Mouse (Mus musculus): ENCODE results near the gene Nubpl. TPM values are rescaled to one million over a fixed set of nuclear protein-coding genes. Genes with fewer than 3 reads are reported as not detected.

Nubpl gene
- polyA plus RNA-seq, 1 experiment from 2014 or later = 9.3 TPM

DNA sequence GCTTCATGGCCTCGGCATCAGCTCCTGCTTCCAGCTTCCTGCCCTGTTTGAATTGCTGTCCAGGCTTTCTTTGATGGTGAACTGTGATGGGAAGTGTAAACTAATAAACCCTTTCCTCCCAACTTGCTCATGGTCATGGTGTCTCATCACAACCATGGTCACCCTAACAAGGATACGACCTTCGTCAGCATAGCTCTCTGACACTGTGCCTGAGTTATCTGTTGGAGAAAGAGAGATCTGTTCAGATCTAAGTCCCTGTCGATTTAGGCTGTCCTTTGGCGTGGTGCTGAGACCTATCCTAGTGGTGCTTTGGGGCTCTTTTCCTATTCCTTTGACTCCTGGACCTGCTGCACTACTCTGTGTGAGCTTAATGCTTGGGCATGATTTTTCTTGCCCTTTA lies 156.6 kb downstream of the Nubpl start:
- 93% methylated on average over 5 of the region's 5 CpGs for WGBS
- no peak overlapping the region for H3K4me3 ChIP-seq

DNA sequence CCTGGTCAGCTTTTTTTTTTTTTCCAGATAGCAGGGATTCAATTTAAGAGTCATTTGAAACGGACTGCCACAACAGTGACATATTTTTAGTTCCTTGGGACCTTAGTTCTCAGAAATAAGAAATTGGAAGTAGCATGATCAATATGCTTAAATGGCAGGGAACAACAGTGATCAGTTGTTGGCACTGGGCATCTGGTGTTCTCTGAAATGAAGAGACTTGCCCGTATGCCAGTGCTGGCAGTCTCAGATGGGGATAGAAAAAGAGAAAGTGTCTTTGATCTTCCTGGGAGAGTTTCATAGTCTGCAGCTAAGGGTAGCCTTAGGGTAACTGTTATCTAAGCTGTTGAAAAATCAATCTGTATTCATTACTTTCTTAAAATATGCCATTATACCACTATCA lies 170.6 kb downstream of the Nubpl start:
- 73% methylated on average over 2 of the region's 2 CpGs for WGBS
- no peaks in the 10 kb centered on the region for H3K27me3 ChIP-seq
- H3K9me3 ChIP-seq = no peaks in the 10 kb centered on the region
- no peaks in the 10 kb centered on the region for H3K4me1 ChIP-seq
- no peak for ATAC-seq (replicated peaks)
- H3K4me3 ChIP-seq = no peak overlapping the region
- H3K9ac ChIP-seq (replicated peaks) = no peak overlapping the region
- no peak overlapping the region for H3K4me2 ChIP-seq (replicated peaks)
- no peaks in the 10 kb centered on the region for H3K36me3 ChIP-seq
- H3K27ac ChIP-seq (replicated peaks) = no peak overlapping the region

More for the DNA sequence above, 156.6 kb downstream of the Nubpl start:
- Histone ChIP-seq H3K36me3 (no peaks in the 10 kb centered on the region), H3K27ac (replicated peaks) (no peak overlapping the region), H3K4me1 (no peaks in the 10 kb centered on the region), H3K27me3 (no peaks in the 10 kb centered on the region), H3K9ac (replicated peaks) (no peak overlapping the region), H3K9me3 (no peaks in the 10 kb centered on the region), H3K4me2 (replicated peaks) (no peak overlapping the region)
- no peak for ATAC-seq (replicated peaks)

DNA sequence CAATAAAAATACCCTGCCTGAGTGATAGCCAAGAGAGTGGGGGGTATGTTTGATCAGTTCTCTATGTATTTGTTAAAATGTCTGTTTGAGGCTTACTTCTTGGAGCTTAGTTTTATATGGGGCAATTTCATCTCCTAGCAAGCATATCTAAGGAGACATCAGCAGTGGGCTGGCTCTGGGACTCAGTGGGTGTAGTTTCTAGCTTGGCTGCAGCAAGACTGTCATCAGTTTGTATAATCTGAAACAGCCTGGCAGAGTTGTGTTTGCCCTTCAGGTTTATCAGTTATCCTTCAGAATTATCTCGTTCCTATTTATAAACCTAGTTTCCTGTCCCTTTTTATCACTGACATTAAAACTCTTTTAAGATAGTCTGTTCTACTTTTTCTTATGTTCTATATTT lies 175.3 kb downstream of the Nubpl start:
- Histone ChIP-seq H3K9me3 (no peaks in the 10 kb centered on the region), H3K9ac (replicated peaks) (no peak overlapping the region), H3K4me2 (replicated peaks) (no peak overlapping the region), H3K4me3 (no peak overlapping the region), H3K27ac (replicated peaks) (no peak overlapping the region), H3K4me1 (no peaks in the 10 kb centered on the region), H3K27me3 (no peaks in the 10 kb centered on the region), H3K36me3 (no peaks in the 10 kb centered on the region)
- 87% methylated on average over 1 of the region's 1 CpGs for WGBS
- no peak for ATAC-seq (replicated peaks)

DNA sequence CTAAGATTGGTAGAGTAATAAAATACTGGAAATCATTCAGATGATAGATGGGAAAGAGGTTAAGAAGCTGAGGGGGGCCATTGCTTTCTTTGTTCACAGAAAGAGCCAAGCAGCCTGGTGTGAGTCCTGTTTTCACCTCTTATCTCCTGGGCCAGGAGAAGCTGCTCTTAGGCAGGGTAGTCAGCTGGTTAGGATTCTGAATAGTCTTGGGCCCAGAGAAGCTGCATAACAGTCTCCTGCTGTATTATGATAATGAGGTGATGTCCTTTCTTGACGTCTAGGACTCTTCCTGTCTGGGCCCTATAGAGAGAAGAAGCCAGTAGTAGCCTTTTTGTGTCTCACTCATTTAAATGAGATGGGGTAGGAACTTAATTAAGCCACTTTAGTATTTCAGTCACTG lies 178.8 kb downstream of the Nubpl start:
- no peak overlapping the region for H3K4me3 ChIP-seq
- ATAC-seq (replicated peaks) = no peak
- no peaks in the 10 kb centered on the region for H3K4me1 ChIP-seq
- H3K27me3 ChIP-seq = no peaks in the 10 kb centered on the region
- H3K4me2 ChIP-seq (replicated peaks) = no peak overlapping the region
- H3K9ac ChIP-seq (replicated peaks) = no peak overlapping the region
- H3K36me3 ChIP-seq = no peaks in the 10 kb centered on the region
- H3K9me3 ChIP-seq = no peaks in the 10 kb centered on the region
- H3K27ac ChIP-seq (replicated peaks) = no peak overlapping the region
- 7% methylated on average over 1 of the region's 1 CpGs for WGBS

DNA sequence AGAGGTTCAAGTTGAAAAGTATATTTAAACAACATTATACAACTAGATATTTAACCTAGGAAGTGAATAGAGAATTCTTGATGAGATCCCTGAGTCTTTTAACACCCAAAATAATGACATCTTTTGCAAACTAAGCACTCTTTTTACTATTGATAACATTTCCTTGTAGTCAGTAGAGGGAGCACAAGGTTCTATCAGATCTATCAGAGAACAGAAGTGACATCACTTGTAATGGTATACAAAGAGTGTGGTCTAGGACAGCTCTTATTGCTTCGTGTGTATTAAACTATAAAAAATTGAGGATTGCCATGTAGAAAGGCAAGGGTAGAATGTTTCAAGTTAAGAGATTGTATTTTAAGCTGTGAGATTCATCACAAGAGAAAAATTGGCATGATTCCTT lies 183.7 kb downstream of the Nubpl start:
- H3K27me3 ChIP-seq = no peaks in the 10 kb centered on the region
- no peak overlapping the region for H3K4me2 ChIP-seq (replicated peaks)
- no peak overlapping the region for H3K9ac ChIP-seq (replicated peaks)
- H3K4me1 ChIP-seq = no peaks in the 10 kb centered on the region
- no peaks in the 10 kb centered on the region for H3K9me3 ChIP-seq
- no peaks in the 10 kb centered on the region for H3K36me3 ChIP-seq
- H3K27ac ChIP-seq (replicated peaks) = no peak overlapping the region
- 61% methylated on average over 1 of the region's 1 CpGs for WGBS
- H3K4me3 ChIP-seq = no peak overlapping the region
- no peak for ATAC-seq (replicated peaks)

DNA sequence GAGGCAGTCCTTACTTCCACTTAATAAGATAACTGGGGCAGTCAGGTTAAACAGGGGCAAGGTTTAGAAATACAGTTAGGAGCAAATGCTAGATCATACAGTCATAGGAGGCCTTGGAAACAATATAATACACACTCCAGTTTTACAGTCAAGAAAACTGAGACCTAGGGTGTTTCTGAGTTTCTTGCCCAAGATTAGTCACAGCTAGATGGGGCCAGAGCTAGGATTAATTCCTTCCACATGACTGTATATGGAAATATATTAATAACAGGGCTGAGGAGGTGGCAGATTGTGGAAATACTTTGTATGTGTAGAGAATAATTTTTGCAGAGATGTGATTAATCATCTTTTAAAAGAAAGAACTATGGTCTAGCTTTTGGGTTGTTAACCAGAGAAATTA lies 186.9 kb downstream of the Nubpl start:
- H3K36me3 ChIP-seq = no peaks in the 10 kb centered on the region
- no peak overlapping the region for H3K9ac ChIP-seq (replicated peaks)
- H3K4me3 ChIP-seq = no peak overlapping the region
- peaks cover 11% of the 10 kb centered on the region for H3K4me1 ChIP-seq
- ATAC-seq (replicated peaks) = no peak
- no peaks in the 10 kb centered on the region for H3K27me3 ChIP-seq
- H3K4me2 ChIP-seq (replicated peaks) = no peak overlapping the region
- H3K27ac ChIP-seq (replicated peaks) = no peak overlapping the region
- no peaks in the 10 kb centered on the region for H3K9me3 ChIP-seq

DNA sequence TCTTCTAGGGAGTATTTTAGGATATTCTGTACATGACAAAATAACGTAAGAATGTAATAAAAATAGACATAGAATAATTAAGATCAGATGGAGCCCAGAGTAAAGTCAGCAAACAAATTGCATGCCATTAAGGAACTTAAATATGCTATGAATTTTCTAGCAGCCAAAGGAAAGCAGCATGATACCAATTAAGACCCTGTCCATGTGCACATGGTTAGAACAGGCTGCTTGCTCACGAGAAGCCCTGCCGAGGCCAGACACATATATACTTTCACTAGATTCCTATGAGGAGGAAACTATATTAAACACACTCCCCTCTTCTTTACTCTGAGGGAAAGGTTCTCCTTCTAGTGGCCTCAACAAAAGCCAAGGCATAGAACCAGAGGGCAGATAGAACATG lies 189.3 kb downstream of the Nubpl start:
- ATAC-seq (replicated peaks) = no peak
- Histone ChIP-seq H3K9ac (replicated peaks) (no peak overlapping the region), H3K4me2 (replicated peaks) (no peak overlapping the region), H3K27ac (replicated peaks) (no peak overlapping the region), H3K36me3 (no peaks in the 10 kb centered on the region), H3K4me1 (peaks cover 17% of the 10 kb centered on the region), H3K27me3 (no peaks in the 10 kb centered on the region), H3K9me3 (no peaks in the 10 kb centered on the region), H3K4me3 (no peak overlapping the region)
- WGBS = 68% methylated on average over 3 of the region's 3 CpGs

DNA sequence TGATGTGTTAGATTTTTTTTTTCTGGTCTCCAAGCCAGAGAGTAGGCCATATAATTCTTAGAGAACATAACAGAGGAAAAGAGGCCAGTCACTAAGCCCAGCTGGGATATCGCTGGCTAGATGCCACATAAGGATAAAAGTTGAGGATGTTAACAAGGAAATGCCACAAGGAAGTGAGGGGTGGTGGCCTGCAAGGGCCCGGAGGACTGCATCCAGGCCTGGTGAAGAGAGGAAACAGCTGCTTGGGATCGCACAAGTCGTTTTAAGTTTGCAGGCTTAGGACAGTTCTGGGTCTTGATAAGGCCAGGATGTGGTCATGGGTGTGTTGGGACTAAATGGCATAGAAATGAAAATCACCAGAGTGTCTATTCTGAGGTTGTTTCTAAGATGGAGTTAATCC lies 191.0 kb downstream of the Nubpl start:
- Histone ChIP-seq H3K36me3 (no peaks in the 10 kb centered on the region), H3K9ac (replicated peaks) (no peak overlapping the region), H3K4me2 (replicated peaks) (no peak overlapping the region), H3K9me3 (no peaks in the 10 kb centered on the region), H3K4me1 (peaks cover 17% of the 10 kb centered on the region), H3K27me3 (no peaks in the 10 kb centered on the region), H3K4me3 (no peak overlapping the region), H3K27ac (replicated peaks) (0 out of 2 replicates have a peak overlapping the region, but pooled peaks have one; percentile 51)
- ATAC-seq (replicated peaks) = peak; percentile 32; the same call in 1 of the 2 replicates
- 71% methylated on average over 4 of the region's 4 CpGs for WGBS

DNA sequence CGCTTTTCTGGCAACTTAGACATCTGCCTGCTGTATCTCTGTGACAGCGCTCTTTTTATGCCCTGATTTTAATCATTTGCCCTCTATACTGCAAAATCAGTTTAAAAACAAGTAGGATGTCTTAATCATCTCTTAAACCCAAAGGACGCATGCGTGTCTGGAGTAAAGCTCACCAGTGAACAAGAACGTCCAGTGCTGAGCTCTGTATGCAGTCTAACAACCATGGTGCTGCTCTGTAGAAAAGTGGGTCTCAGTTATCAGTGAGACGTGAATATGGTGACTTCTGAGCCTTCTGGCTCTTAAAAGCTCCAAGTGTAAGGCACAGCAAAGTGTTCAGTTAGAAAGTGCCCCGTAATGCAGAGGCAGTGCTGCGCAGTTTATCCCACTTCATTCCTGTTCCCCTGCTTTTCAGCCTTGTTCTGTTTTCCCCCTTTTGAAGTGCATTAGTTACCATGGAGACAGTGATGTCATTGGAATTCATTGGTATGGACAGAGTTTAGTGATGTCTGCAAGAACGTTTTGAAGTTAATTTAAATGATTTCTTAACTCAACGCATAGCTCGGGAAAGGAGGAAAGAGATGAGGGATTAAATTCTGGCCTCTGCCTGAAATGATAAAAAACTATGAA lies 191.5 kb downstream of the Nubpl start:
- Histone ChIP-seq H3K27me3 (no peaks in the 10 kb centered on the region), H3K4me3 (no peak overlapping the region), H3K36me3 (no peaks in the 10 kb centered on the region), H3K4me1 (peaks cover 17% of the 10 kb centered on the region), H3K9ac (replicated peaks) (no peak overlapping the region), H3K27ac (replicated peaks) (0 out of 2 replicates have a peak overlapping the region, but pooled peaks have one; percentile 51), H3K4me2 (replicated peaks) (peak overlapping the region; percentile 25; the same call in 1 of the 2 replicates), H3K9me3 (no peaks in the 10 kb centered on the region)
- 27% methylated on average over 11 of the region's 11 CpGs for WGBS
- ATAC-seq (replicated peaks) = peak; percentile 90

DNA sequence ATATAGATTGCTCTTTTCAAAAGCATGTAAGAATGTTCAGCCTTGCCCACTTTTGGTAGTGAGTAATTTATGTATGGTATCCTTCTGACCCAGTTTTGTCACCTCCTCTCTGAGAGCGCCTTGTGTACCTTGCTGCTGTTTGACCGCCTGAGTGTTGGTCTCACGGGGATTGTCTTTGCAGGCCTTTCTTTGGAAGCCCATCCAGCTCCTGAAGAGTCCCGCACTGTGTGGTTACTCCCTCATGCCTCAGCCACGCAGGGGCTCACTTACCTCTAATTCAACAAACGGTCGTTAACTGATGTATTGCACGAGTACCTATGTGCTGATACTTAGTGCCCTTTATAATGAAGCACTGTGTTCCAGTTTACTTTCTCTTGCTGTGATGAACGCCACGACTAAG lies 192.1 kb downstream of the Nubpl start:
- Histone ChIP-seq H3K27me3 (no peaks in the 10 kb centered on the region), H3K36me3 (no peaks in the 10 kb centered on the region), H3K4me1 (peaks cover 17% of the 10 kb centered on the region), H3K27ac (replicated peaks) (peak overlapping the region; percentile 36; the same call in 1 of the 2 replicates), H3K9me3 (no peaks in the 10 kb centered on the region), H3K4me2 (replicated peaks) (peak overlapping the region; percentile 25; the same call in 1 of the 2 replicates), H3K4me3 (no peak overlapping the region), H3K9ac (replicated peaks) (no peak overlapping the region)
- 26% methylated on average over 10 of the region's 10 CpGs for WGBS
- ATAC-seq (replicated peaks) = peak; percentile 62

DNA sequence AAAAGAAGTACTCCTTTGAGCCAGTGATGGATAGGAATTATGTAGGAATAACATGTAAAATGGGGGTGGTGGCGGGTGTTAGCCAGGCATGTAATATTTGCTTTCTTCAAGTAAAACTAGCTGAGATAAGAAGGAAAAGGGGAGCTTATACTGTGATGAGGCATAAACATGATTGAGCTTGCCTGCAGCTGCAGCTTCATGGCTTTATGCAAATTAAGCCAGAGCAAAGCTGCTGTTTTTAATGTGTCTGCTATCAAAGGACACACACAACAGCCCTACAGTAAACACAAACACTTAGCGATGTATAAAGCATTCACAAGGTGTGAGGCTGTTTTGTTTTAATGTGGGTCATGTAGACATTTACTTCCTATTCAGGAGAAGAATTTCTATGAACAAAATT lies 196.4 kb downstream of the Nubpl start:
- 0 out of 2 replicates have a peak, but pooled peaks have one; percentile 39 for ATAC-seq (replicated peaks)
- Histone ChIP-seq H3K9me3 (no peaks in the 10 kb centered on the region), H3K4me2 (replicated peaks) (no peak overlapping the region), H3K27me3 (no peaks in the 10 kb centered on the region), H3K4me1 (peaks cover 12% of the 10 kb centered on the region), H3K9ac (replicated peaks) (no peak overlapping the region), H3K36me3 (no peaks in the 10 kb centered on the region), H3K27ac (replicated peaks) (no peak overlapping the region), H3K4me3 (no peak overlapping the region)
- 59% methylated on average over 2 of the region's 2 CpGs for WGBS

DNA sequence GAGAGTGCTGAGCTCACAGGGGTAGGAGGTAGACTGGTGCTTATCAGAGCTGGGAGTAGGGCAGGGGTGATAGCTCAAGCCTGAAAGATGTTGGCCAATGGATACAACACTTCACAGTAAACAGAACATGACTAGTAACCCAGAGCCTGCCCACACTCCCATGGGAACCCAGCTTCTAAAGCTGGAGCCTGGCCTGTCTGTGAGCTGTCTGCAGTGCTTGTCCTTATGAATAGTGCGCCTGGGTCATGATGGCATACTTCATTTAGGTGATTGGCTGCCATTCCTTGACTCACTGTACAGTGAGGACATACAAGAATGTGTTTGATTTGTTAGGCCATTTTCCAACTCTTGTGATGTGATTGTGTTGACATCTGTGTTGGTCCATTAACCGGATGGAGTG lies 200.5 kb downstream of the Nubpl start:
- Histone ChIP-seq H3K27me3 (no peaks in the 10 kb centered on the region), H3K4me2 (replicated peaks) (no peak overlapping the region), H3K27ac (replicated peaks) (no peak overlapping the region), H3K9me3 (no peaks in the 10 kb centered on the region), H3K4me3 (no peak overlapping the region), H3K9ac (replicated peaks) (no peak overlapping the region), H3K36me3 (no peaks in the 10 kb centered on the region), H3K4me1 (no peaks in the 10 kb centered on the region; the same call in 1 of the 2 replicates)
- no peak for ATAC-seq (replicated peaks)
- WGBS = 90% methylated on average over 2 of the region's 2 CpGs

DNA sequence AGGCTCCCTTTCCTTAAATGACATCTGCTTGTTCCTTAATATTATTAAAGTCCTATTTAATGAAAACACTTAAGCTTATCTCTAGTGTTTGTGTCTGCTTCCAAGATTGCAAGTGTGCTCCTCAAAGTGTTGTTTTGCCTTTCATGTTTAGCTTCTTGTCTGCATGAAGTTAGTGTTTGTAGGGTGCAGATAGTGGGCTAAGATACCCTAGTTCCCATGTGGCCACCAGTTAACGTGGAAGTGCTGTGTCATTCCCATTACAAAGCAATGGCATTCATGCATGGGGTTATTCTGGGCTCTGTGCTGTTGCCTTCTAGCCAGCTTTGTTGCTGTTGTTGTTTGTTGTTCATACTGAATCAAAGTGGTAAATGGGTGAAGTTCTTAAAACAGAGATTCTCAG lies 201.1 kb downstream of the Nubpl start:
- Histone ChIP-seq H3K27me3 (no peaks in the 10 kb centered on the region), H3K27ac (replicated peaks) (no peak overlapping the region), H3K9ac (replicated peaks) (no peak overlapping the region), H3K4me2 (replicated peaks) (no peak overlapping the region), H3K36me3 (no peaks in the 10 kb centered on the region), H3K9me3 (no peaks in the 10 kb centered on the region), H3K4me3 (no peak overlapping the region), H3K4me1 (no peaks in the 10 kb centered on the region; the same call in 1 of the 2 replicates)
- no peak for ATAC-seq (replicated peaks)
- WGBS = 66% methylated on average over 1 of the region's 1 CpGs

Measured in forebrain, embryonic 15.5 days (tissue).